Mouse (Mus musculus): ENCODE data around the gene Limch1.

Limch1 gene

DNA sequence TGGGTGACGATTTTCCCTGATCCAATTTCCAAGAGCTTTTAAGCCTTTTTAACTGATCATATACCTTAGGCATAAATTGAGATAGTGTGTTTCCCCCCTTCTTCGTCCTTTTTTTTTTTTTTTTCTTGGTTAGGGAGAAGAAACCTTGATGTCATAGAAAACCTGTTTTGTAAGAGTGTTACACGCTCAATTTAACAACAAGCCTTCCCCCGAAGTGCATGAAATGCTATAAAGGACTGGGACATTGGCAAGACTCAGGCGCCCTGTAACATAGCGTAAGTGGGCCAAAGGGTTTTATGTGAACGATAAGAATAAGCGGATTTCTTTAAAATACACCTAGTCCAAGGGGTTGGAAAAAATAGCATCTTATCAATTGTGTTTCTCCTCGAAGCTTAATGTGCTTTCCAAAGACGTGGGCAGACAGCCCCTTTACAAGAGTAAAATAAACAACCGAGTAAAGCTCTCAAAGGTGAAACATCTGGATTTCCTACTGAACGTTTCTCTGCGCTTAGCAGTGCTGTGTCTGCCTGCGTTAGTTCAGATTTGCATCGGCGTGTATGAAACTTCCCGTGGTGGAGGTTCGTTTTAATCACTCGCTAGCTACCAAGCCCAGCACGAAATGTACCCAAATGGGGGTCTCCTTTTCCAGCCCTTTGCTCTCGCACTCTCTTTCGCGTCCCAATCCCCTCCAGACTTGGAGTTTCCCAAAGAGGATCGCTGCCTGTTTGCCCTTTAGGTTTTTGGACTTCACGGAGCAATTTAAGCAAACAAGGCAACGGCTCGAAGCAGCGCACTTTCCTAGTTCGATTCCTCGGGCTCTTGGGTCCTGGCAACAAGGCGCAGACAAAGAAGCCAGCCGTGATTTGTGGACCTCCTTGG, 354.0 kb downstream of the Limch1 start:
- no peak for DNase-seq (ENCODE audit: low read depth, low spot score)

DNA sequence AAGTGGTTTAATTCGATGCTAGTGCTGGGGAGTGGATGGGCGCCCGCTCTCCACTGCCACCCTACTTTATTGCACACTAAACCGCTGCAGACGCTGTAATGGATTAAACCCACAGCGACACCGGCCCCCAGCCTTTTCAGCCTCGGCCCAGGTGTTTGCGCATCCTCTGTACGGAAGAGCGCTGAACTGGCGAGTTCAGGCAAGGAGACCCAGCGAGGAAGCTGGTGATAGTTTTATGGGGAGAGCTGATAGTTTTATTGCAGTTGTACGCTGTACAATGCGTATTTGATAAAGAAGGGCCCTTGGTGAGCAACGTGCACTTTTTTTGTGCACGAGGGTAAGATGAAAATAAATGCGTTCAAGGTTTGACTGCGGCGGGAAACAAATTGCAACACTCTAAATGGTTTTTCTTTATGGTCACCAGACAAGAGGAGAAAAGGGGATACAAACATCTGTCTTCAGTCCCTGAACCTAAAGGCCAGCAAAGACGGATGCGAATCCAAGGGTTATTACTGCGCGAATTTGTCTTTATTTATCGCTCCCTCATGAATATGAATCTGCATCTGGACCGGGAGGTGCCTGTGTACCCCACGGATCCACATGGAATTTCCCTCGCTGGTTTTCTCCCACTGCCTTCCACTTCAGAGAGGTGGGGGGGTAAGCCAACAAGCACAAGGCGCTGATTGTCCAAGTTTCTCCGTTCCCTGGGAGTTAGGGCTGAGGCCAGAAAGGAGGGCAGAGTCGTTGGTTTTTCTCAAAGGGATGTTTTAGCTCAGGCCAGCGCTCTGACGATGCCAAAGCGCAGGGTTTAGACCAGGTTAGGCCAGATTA, 355.2 kb downstream of the Limch1 start:
- DNase-seq (ENCODE audit: low read depth, low spot score) = no peak

DNA sequence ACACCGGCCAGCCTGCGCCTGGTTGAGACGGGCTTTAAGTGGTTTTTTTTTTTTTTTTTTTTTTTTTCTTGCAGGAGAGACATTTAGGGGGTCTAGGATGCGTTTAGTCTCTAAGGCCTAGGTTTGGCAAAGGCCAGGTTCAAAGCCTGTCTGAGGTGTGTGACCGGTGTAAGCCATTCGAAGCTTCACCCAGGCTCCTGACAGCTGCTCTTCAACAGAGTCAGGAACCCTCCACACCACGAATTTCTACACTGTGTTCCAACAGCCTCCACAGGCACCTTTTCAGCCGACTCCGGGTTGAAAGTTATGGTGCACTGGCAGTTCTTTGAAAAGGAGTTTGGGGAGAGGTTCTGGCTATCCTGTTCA, 355.8 kb downstream of the Limch1 start:
- no peak for DNase-seq (ENCODE audit: low read depth, low spot score)

DNA sequence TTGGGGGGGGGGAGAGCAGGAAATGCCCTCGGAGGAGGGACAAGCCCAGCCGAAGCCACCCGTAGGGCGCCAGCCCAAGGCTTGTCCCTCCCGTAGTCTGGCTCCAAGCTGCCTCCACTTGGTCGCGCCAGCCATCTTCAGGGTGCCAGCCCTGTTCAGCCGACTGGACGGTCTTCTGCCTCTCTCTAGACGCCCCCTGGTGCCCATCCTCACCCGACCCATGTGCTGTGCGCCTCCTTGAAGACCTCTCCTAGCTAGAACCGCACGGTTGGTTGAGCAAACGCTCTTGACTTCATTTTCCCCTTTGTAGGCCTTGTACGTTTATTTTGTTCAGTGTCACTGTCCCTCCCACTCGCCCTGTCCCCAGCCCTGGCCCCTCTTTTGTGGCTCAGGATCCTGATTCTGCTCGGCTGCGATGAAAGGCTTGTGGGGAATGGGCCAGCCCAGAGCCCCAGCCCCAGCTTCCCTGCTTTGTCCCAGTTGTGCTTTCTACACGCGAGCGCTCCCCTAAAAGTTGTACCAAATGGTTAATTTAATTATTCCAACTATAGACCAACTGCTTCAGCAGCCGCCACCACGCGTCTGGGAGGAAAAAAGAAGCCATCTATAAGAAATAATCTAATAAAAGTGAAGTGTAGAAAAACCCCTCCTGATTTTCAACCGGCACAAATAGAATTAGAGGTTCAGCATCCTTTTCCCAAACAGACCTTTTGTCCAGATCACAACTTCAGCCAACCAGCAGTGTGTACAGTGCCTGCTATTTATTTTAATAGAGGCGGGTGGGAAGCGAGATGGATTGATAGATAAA, 356.4 kb downstream of the Limch1 start:
- no peak for DNase-seq (ENCODE audit: low read depth, low spot score)

DNA sequence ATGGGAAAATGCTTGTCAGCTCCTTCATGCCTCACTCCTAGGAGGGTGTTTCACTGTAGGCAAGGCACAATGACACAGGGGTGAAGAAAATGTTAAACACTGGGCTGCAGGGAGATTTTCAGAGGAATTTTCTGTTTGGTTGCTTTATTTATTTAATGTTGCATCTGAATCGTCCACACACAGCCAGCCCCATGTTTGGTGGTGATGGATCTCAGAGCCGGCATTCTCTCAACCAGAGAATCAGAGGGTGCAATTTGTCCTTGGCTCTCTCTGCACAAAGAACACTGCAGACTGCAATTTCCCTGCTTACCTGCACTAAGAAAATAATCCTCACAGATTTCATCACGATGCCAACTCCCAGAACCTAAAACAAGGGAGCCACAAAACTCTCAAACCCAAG, 357.4 kb downstream of the Limch1 start:
- no peak for DNase-seq (ENCODE audit: low read depth, low spot score)

DNA sequence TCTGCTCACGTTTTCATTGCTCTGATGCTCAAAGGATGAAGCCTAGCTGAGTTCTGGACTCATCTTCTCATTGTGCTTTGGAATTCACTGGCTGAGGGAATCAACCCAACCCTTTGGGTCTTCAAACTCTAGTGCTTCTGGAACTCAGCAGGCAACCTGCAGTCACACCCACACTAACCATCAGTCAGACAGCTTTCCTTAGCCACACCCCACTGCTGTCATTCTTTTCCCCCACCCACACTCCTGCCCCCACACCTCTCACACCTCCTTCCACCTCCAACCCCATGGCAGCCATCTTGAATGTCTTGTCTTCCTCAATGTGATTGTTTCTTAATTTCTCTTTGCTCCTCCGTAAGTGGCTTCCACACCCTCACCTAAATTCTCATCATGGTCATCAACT, 360.6 kb downstream of the Limch1 start:
- DNase-seq (ENCODE audit: low read depth, low spot score) = no peak

Data from retina, postnatal 7 days (tissue).